Mouse (Mus musculus): ENCODE measurements at regions not wholly inside any gene's neighbourhood (a gene's known extent, or its start where the extent isn't known, plus 50 kb on each side); places are given as distances from the start of the nearest gene placed in this dataset.

DNA sequence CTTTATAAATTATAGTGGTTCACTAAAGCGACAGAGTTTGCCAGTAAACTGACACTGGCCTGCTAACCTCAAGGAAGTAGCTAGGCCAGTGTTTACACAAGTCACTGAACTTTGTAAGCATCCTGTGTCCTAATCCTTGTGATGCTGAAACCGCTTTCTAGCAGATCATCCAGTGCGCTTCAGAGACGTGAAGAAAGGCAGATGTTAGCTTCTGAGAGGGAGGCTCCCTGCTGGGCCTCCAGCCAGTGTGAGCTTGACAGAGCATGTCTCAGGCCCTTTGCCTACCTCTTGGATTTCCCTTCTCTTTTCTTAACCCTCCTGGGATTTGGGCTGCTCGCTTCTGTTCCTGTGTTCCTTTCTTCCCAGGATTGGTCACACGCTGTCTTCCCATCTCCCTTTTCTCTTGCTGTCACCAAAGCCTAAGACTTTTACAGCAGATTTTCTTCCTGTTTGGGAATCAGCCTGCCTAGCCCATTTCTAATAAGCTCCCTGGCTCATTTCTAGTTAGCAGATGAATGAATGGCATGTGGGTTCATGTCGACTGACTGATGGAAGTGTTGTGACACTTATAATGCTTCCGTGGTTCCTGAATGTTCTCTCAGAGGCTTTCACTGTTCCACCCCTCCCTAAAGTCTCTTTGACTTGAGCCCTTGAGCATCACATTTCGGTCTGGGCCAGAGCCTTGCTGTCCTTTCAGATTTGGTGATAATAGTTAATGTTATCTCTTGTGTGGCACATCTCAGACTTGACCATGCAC, 79.1 kb upstream of the Ednra start:
- Histone ChIP-seq H3K36me3 (ENCODE audit: control insufficient read depth, insufficient read depth, low read length, poor library complexity, severe bottlenecking) (no peaks in the 10 kb centered on the region), H3K27me3 (ENCODE audit: control insufficient read depth, insufficient read depth, low read length, poor library complexity, severe bottlenecking) (no peaks in the 10 kb centered on the region), H3K4me3 (ENCODE audit: low read depth, low read length) (no peak overlapping the region), H3K9me3 (replicated peaks; ENCODE audit: control insufficient read depth, insufficient read depth, low read length, poor library complexity, severe bottlenecking) (peaks cover 9% of the 10 kb centered on the region), H3K4me1 (ENCODE audit: control insufficient read depth, insufficient read depth, low read length) (no peaks in the 10 kb centered on the region), H3K9ac (ENCODE audit: low read depth, poor library complexity, severe bottlenecking) (no peak overlapping the region), H3K27ac (ENCODE audit: insufficient read depth, low read length) (no peak overlapping the region)
- no peak for TF ChIP-seq EP300 (IDR thresholded peaks at IDR 0.05; ENCODE audit: insufficient read depth, low read depth, low read length)
- TF ChIP-seq POLR2A (IDR thresholded peaks at IDR 0.05; ENCODE audit: insufficient read depth, low read length): no peak

DNA sequence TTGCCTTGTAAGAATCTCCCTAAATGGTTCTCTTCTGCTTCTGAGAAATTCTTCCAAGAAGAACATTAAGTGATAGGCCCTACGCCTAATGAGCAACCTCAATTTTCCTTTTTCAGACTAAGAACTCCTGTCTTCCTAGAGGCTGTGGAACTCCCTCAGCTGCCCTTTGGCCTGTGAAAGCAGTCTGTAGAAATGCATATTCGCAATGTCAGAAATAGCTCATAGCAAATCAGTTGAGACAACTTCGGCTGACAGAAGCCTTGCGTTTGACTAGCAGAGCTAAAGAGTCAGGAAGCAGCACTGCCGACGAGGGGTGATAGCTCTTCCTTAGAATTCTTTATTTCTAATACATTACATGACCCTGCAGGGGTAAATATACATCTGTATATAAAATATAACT, 80.3 kb upstream of the Ednra start:
- H3K4me1 ChIP-seq (ENCODE audit: control insufficient read depth, insufficient read depth, low read length): no peaks in the 10 kb centered on the region
- no peak for TF ChIP-seq EP300 (IDR thresholded peaks at IDR 0.05; ENCODE audit: insufficient read depth, low read depth, low read length)
- no peak for TF ChIP-seq CTCF (IDR thresholded peaks at IDR 0.05; ENCODE audit: low read depth, low read length)
- TF ChIP-seq POLR2A (IDR thresholded peaks at IDR 0.05; ENCODE audit: insufficient read depth, low read length): no peak
- no peaks in the 10 kb centered on the region for H3K36me3 ChIP-seq (ENCODE audit: control insufficient read depth, insufficient read depth, low read length, poor library complexity, severe bottlenecking)
- no peak overlapping the region for H3K27ac ChIP-seq (ENCODE audit: insufficient read depth, low read length)
- no peak overlapping the region for H3K4me3 ChIP-seq (ENCODE audit: low read depth, low read length)
- no peaks in the 10 kb centered on the region for H3K27me3 ChIP-seq (ENCODE audit: control insufficient read depth, insufficient read depth, low read length, poor library complexity, severe bottlenecking)
- H3K9me3 ChIP-seq (replicated peaks; ENCODE audit: control insufficient read depth, insufficient read depth, low read length, poor library complexity, severe bottlenecking): peaks cover 9% of the 10 kb centered on the region
- no peak overlapping the region for H3K9ac ChIP-seq (ENCODE audit: low read depth, poor library complexity, severe bottlenecking)

DNA sequence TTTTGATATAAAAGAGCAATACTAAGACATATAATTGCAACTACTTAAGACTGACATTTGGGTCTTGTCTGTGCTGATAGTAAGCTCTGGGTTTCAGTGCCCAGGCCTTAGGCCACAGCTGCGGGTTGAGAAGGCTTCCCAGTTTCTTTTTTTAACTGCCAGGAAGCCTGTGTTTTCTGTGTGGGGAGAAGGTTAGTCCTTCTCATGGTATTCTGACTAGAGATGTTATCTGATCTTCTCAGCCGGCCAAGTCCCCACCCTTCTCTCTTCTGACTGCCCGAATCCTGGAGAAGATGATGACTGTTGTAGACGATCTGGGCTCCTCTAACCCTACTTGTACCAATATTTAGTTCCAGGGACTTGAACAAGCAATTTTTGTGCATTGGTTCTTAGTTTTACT, 80.7 kb upstream of the Ednra start:
- H3K9me3 ChIP-seq (replicated peaks; ENCODE audit: control insufficient read depth, insufficient read depth, low read length, poor library complexity, severe bottlenecking): peaks cover 9% of the 10 kb centered on the region
- H3K4me3 ChIP-seq (ENCODE audit: low read depth, low read length): no peak overlapping the region
- H3K36me3 ChIP-seq (ENCODE audit: control insufficient read depth, insufficient read depth, low read length, poor library complexity, severe bottlenecking): no peaks in the 10 kb centered on the region
- H3K27me3 ChIP-seq (ENCODE audit: control insufficient read depth, insufficient read depth, low read length, poor library complexity, severe bottlenecking): no peaks in the 10 kb centered on the region
- no peak overlapping the region for H3K27ac ChIP-seq (ENCODE audit: insufficient read depth, low read length)
- H3K9ac ChIP-seq (ENCODE audit: low read depth, poor library complexity, severe bottlenecking): no peak overlapping the region
- TF ChIP-seq CTCF (IDR thresholded peaks at IDR 0.05; ENCODE audit: low read depth, low read length): no peak
- no peak for TF ChIP-seq EP300 (IDR thresholded peaks at IDR 0.05; ENCODE audit: insufficient read depth, low read depth, low read length)
- no peak for TF ChIP-seq POLR2A (IDR thresholded peaks at IDR 0.05; ENCODE audit: insufficient read depth, low read length)
- no peaks in the 10 kb centered on the region for H3K4me1 ChIP-seq (ENCODE audit: control insufficient read depth, insufficient read depth, low read length)

DNA sequence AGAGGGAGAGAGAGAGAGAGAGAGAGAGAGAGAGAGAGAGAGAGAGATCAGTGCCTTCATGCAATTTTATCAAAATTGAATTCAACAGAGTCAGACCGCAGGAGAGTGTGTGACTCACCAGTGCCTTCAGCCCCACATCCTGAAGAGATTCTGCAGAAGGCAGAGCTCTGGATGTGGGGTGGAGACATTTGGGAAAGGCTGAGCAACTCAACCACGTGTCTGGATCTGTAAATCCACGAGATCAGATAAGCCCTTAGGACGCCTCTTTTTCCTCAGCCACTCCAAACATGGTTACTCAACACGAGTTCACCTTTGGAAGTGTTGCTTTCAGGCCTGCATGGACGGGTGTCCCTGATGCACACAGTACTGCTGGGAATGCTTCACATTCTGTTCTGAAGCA, 81.4 kb upstream of the Ednra start:
- no peak overlapping the region for H3K4me3 ChIP-seq (ENCODE audit: low read depth, low read length)
- no peaks in the 10 kb centered on the region for H3K36me3 ChIP-seq (ENCODE audit: control insufficient read depth, insufficient read depth, low read length, poor library complexity, severe bottlenecking)
- no peak overlapping the region for H3K9ac ChIP-seq (ENCODE audit: low read depth, poor library complexity, severe bottlenecking)
- H3K9me3 ChIP-seq (replicated peaks; ENCODE audit: control insufficient read depth, insufficient read depth, low read length, poor library complexity, severe bottlenecking): peaks cover 9% of the 10 kb centered on the region
- no peaks in the 10 kb centered on the region for H3K27me3 ChIP-seq (ENCODE audit: control insufficient read depth, insufficient read depth, low read length, poor library complexity, severe bottlenecking)
- TF ChIP-seq POLR2A (IDR thresholded peaks at IDR 0.05; ENCODE audit: insufficient read depth, low read length) (no peak), CTCF (IDR thresholded peaks at IDR 0.05; ENCODE audit: low read depth, low read length) (no peak), EP300 (IDR thresholded peaks at IDR 0.05; ENCODE audit: insufficient read depth, low read depth, low read length) (no peak)
- no peaks in the 10 kb centered on the region for H3K4me1 ChIP-seq (ENCODE audit: control insufficient read depth, insufficient read depth, low read length)
- H3K27ac ChIP-seq (ENCODE audit: insufficient read depth, low read length): no peak overlapping the region

DNA sequence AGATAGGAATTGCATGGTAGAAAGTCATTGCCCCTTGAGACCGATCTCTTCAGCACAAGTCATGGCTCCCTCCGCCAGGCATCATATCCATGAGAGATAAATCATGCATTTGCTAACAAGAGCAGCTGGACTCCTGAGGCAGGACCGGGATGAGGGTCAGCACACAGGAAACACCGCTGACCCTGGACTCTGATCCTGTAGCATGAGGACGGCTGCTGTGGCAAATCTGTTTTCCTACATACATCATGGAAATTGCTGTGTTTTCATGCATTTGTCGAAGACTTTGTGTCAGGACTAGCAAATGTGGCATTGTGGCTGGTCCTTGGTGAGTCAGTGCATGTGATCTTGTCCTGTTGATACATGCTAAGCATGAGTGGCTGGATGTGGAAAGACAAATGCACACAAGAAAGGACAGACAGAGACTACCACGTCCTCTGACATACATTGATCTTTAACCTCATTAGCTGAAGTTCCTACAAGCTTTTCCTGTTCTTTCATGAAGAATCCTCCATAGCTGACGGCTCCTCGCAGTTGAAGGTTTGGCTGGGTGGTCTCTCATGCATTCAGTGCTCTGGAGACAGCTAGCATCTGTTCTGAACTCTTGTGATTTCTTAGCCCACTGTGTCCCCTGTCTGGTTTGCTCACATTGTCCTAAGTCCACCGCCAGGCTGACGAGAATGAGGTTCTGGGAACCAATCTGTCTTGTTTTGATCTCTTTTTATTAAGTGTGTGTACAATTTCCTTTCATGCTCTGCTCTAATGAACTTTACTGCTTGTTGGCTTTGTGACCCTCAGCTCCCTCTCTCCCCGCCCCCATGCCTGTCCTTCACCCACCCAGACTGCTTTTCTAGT, 90.8 kb upstream of the Ednra start:
- no peaks in the 10 kb centered on the region for H3K36me3 ChIP-seq (ENCODE audit: control insufficient read depth, insufficient read depth, low read length, poor library complexity, severe bottlenecking)
- H3K27me3 ChIP-seq (ENCODE audit: control insufficient read depth, insufficient read depth, low read length, poor library complexity, severe bottlenecking): no peaks in the 10 kb centered on the region
- H3K4me1 ChIP-seq (ENCODE audit: control insufficient read depth, insufficient read depth, low read length): no peaks in the 10 kb centered on the region
- no peak overlapping the region for H3K9ac ChIP-seq (ENCODE audit: low read depth, poor library complexity, severe bottlenecking)
- no peak overlapping the region for H3K27ac ChIP-seq (ENCODE audit: insufficient read depth, low read length)
- TF ChIP-seq EP300 (IDR thresholded peaks at IDR 0.05; ENCODE audit: insufficient read depth, low read depth, low read length): no peak
- no peak for TF ChIP-seq CTCF (IDR thresholded peaks at IDR 0.05; ENCODE audit: low read depth, low read length)
- TF ChIP-seq POLR2A (IDR thresholded peaks at IDR 0.05; ENCODE audit: insufficient read depth, low read length): no peak
- no peaks in the 10 kb centered on the region for H3K9me3 ChIP-seq (replicated peaks; ENCODE audit: control insufficient read depth, insufficient read depth, low read length, poor library complexity, severe bottlenecking)
- no peak overlapping the region for H3K4me3 ChIP-seq (ENCODE audit: low read depth, low read length)

DNA sequence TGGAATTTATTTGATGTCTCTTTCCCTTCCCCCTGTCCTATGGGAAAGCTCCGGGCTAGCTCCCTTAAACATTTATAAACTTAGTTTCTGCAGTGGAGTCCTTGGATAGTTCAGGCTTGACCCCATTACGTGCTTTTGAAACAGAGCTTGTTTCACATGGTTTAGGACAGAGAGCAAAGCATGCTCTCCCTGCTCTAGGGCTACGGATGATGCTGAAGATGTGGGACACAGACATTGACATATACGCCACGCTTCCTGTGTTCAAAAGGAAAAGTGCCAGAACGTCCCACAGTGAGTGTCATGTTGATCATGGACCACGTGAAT, 91.3 kb upstream of the Ednra start:
- no peaks in the 10 kb centered on the region for H3K36me3 ChIP-seq (ENCODE audit: control insufficient read depth, insufficient read depth, low read length, poor library complexity, severe bottlenecking)
- no peaks in the 10 kb centered on the region for H3K4me1 ChIP-seq (ENCODE audit: control insufficient read depth, insufficient read depth, low read length)
- H3K27me3 ChIP-seq (ENCODE audit: control insufficient read depth, insufficient read depth, low read length, poor library complexity, severe bottlenecking): no peaks in the 10 kb centered on the region
- no peaks in the 10 kb centered on the region for H3K9me3 ChIP-seq (replicated peaks; ENCODE audit: control insufficient read depth, insufficient read depth, low read length, poor library complexity, severe bottlenecking)
- no peak overlapping the region for H3K9ac ChIP-seq (ENCODE audit: low read depth, poor library complexity, severe bottlenecking)
- H3K27ac ChIP-seq (ENCODE audit: insufficient read depth, low read length): no peak overlapping the region
- no peak overlapping the region for H3K4me3 ChIP-seq (ENCODE audit: low read depth, low read length)
- TF ChIP-seq EP300 (IDR thresholded peaks at IDR 0.05; ENCODE audit: insufficient read depth, low read depth, low read length): no peak
- TF ChIP-seq CTCF (IDR thresholded peaks at IDR 0.05; ENCODE audit: low read depth, low read length): no peak
- TF ChIP-seq POLR2A (IDR thresholded peaks at IDR 0.05; ENCODE audit: insufficient read depth, low read length): no peak

Data from ES-Bruce4 (cell line).